Mouse (Mus musculus) intestine, embryonic 16.5 days (tissue): Measurements from ENCODE around the gene Gata2. TPM values are rescaled to one million over a fixed set of nuclear protein-coding genes. Genes with fewer than 3 reads are reported as not detected.

ENCODE experiments used
- ATAC-seq: fragments of 200-750 bp; cut with Nextera tagmentation; 2 replicates; pipeline ENCODE4 v1.8.0; 2017; ENCODE audit warnings: moderate TSS enrichment, moderate library complexity
- H3K27ac ChIP-seq: fragments of 300-500 bp; sonication (generic); 2 replicates; pipeline ENCODE4 v1.5.1; 2014; ENCODE audit warnings: mild to moderate bottlenecking, low read length
- H3K27me3 ChIP-seq: fragments of 300-500 bp; sonication (generic); replicated peaks from 2 replicates; pipeline ENCODE4 v1.6.1; 2014; ENCODE audit warnings: low read length, control low read depth, mixed read lengths; ENCODE audit not compliant: control insufficient read depth, insufficient read depth
- H3K36me3 ChIP-seq: fragments of 300-500 bp; sonication (generic); 2 replicates; pipeline ENCODE4 v1.6.1; 2014; ENCODE audit warnings: low read length, control low read depth; ENCODE audit not compliant: control insufficient read depth, insufficient read depth
- H3K4me1 ChIP-seq: fragments of 300-500 bp; sonication (generic); 2 replicates; pipeline ENCODE4 v1.6.1; 2014; ENCODE audit warnings: low read length, control low read depth, mixed read lengths; ENCODE audit not compliant: control insufficient read depth, insufficient read depth
- H3K4me2 ChIP-seq: fragments of 300-500 bp; sonication (generic); 2 replicates; pipeline ENCODE4 v1.6.1; 2014; ENCODE audit warnings: low read depth, low read length, control low read depth
- H3K4me3 ChIP-seq: fragments of 300-500 bp; sonication (generic); 2 replicates; pipeline ENCODE4 v1.5.1; 2014; ENCODE audit warnings: mild to moderate bottlenecking, low read length
- H3K9ac ChIP-seq: fragments of 300-500 bp; sonication (generic); 2 replicates; pipeline ENCODE4 v1.6.1; 2014; ENCODE audit warnings: low read depth, low read length
- H3K9me3 ChIP-seq: fragments of 300-500 bp; sonication (generic); 2 replicates; pipeline ENCODE4 v1.6.1; 2016; ENCODE audit warnings: low read length, control low read depth; ENCODE audit not compliant: control insufficient read depth
- WGBS: fragments of 180-500 bp; shearing (Covaris S2); extraction: QIAGEN DNeasy Blood & Tissue Kit; methylation state at CpG from one replicate; pipeline ENCODE4 v1.1.7; 2014; 5-methylcytosine and 5-hydroxymethylcytosine counted together
- polyA plus RNA-seq: library from polyadenylated mRNA; unstranded; fragments of >200 nt; fragmentation: Nextera tagmentation; extraction: Ambion mirVana; gene quantifications from 2 replicates; pipeline ENCODE4 v1.2.1, GENCODE M21; 2015

The Gata2 gene
- polyA plus RNA-seq, 1 experiment from 2014 or later: 4.2 TPM

GRCm38 (mm10) chr6:88199001-88199717 lies 5.5 kb downstream of the Gata2 start:
- peaks cover 32% of the 10 kb centered on the region for H3K4me1 ChIP-seq
- H3K27me3 ChIP-seq: peaks cover 96% of the 10 kb centered on the region
- H3K36me3 ChIP-seq: no peaks in the 10 kb centered on the region
- peak overlapping the region; percentile 51; the same call in 1 of the 2 replicates for H3K9ac ChIP-seq
- H3K4me3 ChIP-seq: peak overlapping the region; percentile 51
- no peaks in the 10 kb centered on the region for H3K9me3 ChIP-seq
- H3K27ac ChIP-seq: no peak overlapping the region
- peak overlapping the region; percentile 78 for H3K4me2 ChIP-seq
- ATAC-seq: no peak
- WGBS: 2% methylated on average over 39 of the region's 39 CpGs

- H3K9me3 ChIP-seq: no peaks in the 10 kb centered on the region
- H3K4me3 ChIP-seq: peak overlapping the region; percentile 51
- H3K4me2 ChIP-seq: peak overlapping the region; percentile 78
- H3K27me3 ChIP-seq: peaks cover 96% of the 10 kb centered on the region
- H3K4me1 ChIP-seq: peaks cover 31% of the 10 kb centered on the region
- H3K27ac ChIP-seq: no peak overlapping the region
- H3K36me3 ChIP-seq: no peaks in the 10 kb centered on the region
- 7% methylated on average over 50 of the region's 50 CpGs for WGBS
- ATAC-seq: no peak
- H3K9ac ChIP-seq: no peak overlapping the region
Measured at GRCm38 (mm10) chr6:88199718-88200692, 6.3 kb downstream of the Gata2 start.

GRCm38 (mm10) chr6:88200693-88201609 lies 7.3 kb downstream of the Gata2 start:
- H3K27ac ChIP-seq: no peak overlapping the region
- no peaks in the 10 kb centered on the region for H3K9me3 ChIP-seq
- WGBS: 26% methylated on average over 20 of the region's 20 CpGs
- H3K27me3 ChIP-seq: peaks cover 95% of the 10 kb centered on the region
- H3K4me3 ChIP-seq: no peak overlapping the region
- no peaks in the 10 kb centered on the region for H3K36me3 ChIP-seq
- no peak overlapping the region for H3K9ac ChIP-seq
- H3K4me1 ChIP-seq: peaks cover 31% of the 10 kb centered on the region
- ATAC-seq: no peak
- no peak overlapping the region for H3K4me2 ChIP-seq

DNA sequence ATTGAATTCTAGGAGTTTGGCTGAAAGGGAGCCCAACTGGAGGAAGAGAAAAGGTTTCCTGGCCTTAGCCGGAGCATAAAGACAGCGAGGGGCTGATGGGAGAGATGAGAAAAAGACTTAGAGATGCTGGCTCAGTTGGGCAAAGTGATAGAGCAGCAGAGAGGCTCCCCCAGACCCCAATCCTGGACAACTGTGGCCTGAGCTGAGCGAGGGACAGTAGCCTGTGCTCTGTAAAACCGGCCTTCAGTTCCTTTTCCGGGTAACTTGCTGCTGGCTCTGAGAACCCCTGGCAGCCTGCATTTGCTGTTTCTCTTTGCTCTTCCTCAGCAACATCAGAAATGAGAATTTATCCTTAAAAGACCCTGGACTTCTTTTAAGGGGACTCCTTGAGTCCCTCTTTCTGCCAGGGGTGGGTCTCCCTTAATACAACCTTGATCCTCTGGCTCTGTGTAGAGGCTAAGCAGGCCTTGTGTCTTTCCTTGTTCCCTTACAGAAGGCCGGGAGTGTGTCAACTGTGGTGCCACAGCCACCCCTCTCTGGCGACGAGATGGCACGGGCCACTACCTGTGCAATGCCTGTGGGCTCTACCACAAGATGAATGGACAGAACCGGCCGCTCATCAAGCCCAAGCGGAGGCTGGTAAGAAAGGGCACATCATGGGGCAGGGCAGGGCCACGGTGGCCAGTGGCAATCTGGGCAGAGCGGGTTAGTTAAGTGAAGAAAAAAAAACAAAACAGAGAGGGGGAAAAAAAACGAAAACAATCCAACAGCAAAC lies 8.4 kb downstream of the Gata2 start:
- no peak overlapping the region for H3K27ac ChIP-seq
- no peak for ATAC-seq
- peaks cover 27% of the 10 kb centered on the region for H3K4me1 ChIP-seq
- peaks cover 93% of the 10 kb centered on the region for H3K27me3 ChIP-seq
- no peak overlapping the region for H3K4me3 ChIP-seq
- no peak overlapping the region for H3K4me2 ChIP-seq
- H3K9me3 ChIP-seq: no peaks in the 10 kb centered on the region
- H3K9ac ChIP-seq: no peak overlapping the region
- no peaks in the 10 kb centered on the region for H3K36me3 ChIP-seq
- WGBS: 22% methylated on average over 15 of the region's 15 CpGs

- H3K9ac ChIP-seq: no peak overlapping the region
Measured at GRCm38 (mm10) chr6:88202921-88203690, 9.4 kb downstream of the Gata2 start.

GRCm38 (mm10) chr6:88203791-88204405 lies 10.2 kb downstream of the Gata2 start:
- Histone ChIP-seq H3K4me2 (no peak overlapping the region), H3K36me3 (no peaks in the 10 kb centered on the region), H3K9ac (no peak overlapping the region), H3K4me3 (no peak overlapping the region), H3K4me1 (peaks cover 9% of the 10 kb centered on the region), H3K9me3 (no peaks in the 10 kb centered on the region), H3K27ac (0 out of 2 replicates have a peak overlapping the region, but pooled peaks have one; percentile 11), H3K27me3 (peaks cover 79% of the 10 kb centered on the region)
- 21% methylated on average over 10 of the region's 10 CpGs for WGBS
- no peak for ATAC-seq

More at GRCm38 (mm10) chr6:88202921-88203690, 9.4 kb downstream of the Gata2 start:
- peak; percentile 36 for ATAC-seq
- Histone ChIP-seq H3K4me1 (peaks cover 17% of the 10 kb centered on the region), H3K4me3 (no peak overlapping the region), H3K9me3 (no peaks in the 10 kb centered on the region), H3K4me2 (no peak overlapping the region), H3K36me3 (no peaks in the 10 kb centered on the region), H3K27me3 (peaks cover 87% of the 10 kb centered on the region), H3K27ac (0 out of 2 replicates have a peak overlapping the region, but pooled peaks have one; percentile 11)
- WGBS: 2% methylated on average over 24 of the region's 24 CpGs

DNA sequence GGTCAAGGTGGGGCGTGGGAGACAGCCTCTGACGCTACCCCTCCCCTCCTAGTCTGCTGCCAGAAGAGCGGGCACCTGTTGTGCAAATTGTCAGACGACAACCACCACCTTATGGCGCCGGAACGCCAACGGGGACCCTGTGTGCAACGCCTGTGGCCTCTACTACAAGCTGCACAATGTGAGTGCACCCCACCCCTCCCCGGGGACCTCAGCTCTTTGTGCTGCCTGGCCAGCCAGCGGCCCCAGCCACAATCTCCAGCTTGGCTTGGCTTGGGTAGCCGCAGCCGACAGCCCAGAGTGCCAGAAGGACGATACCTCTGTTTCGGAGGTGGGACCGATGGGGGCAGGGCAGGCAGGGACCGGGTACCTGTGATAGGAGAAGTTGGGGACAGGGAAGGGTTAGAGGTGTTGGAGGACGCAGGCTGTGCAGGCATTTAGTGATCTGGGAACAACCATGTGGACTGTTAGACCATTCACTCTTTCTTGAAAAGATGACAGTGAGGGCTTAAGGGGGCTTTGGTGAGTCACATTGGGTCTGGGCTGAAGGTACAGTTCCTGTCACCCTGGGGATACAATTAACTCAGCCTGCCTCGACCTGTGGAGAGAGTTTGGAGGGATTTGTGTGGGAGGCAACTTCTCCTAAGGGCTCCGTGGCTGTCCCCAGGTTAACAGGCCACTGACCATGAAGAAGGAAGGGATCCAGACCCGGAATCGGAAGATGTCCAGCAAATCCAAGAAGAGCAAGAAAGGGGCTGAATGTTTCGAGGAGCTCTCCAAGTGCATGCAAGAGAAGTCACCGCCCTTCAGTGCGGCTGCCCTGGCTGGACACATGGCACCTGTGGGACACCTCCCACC lies 11.1 kb downstream of the Gata2 start:
- Histone ChIP-seq H3K4me3 (no peak overlapping the region), H3K4me2 (no peak overlapping the region), H3K27me3 (peaks cover 71% of the 10 kb centered on the region), H3K36me3 (no peaks in the 10 kb centered on the region), H3K4me1 (peaks cover under 1% of the 10 kb centered on the region), H3K9me3 (no peaks in the 10 kb centered on the region), H3K27ac (no peak overlapping the region), H3K9ac (no peak overlapping the region)
- WGBS: 11% methylated on average over 25 of the region's 25 CpGs
- ATAC-seq: no peak
